Mouse (Mus musculus) small intestine, adult 2 months (tissue): ENCODE data around the gene Pbld2.

Experiments used
- CTCF ChIP-seq: fragments of 200-500 bp; IDR thresholded peaks from 2 replicates; pipeline ENCODE4 v1.5.1; 2012; ENCODE audit warnings: low read depth, mild to moderate bottlenecking, control low read depth, inconsistent platforms, low read length, moderate library complexity, mixed read lengths; ENCODE audit not compliant: insufficient replicate concordance, insufficient read length; ENCODE audit errors: extremely low read depth
- POLR2A ChIP-seq: fragments of 200-500 bp; IDR thresholded peaks from 2 replicates; pipeline ENCODE4 v1.6.1; 2012; ENCODE audit warnings: low read depth, mild to moderate bottlenecking, control low read depth, inconsistent platforms, low read length, moderate library complexity

DNA sequence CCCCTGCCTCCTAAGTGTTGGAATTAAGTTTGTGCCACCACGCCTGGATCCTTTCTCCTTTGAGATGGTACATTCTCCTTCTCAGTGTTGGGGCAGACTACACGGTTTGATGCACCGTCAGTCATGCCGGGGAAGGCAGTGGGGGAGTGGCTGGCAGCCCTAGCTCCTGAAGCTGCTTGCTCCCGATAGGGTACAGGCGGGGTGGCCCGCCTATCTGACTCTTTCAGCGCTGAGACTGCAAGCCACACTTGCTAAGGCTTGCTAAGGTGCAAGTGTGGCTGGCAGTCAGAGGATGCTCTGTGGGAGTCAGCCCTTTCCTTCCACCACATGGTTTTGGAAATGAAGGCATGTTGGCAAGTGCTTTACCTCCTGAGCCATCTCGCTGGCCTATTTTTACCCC lies 23.5 kb upstream of the Pbld2 start:
- no peak for TF ChIP-seq CTCF
- TF ChIP-seq POLR2A, result no peak
